Mouse (Mus musculus) heart, embryonic 15.5 days (tissue): ENCODE results near the gene BC025920. TPM values are rescaled to one million over a fixed set of nuclear protein-coding genes. Genes with fewer than 3 reads are reported as not detected.
"Not testable (repeated sequence)": the region's sequence is repeated elsewhere in the genome, so short reads cannot be mapped to it uniquely, and the experiment has no call there.

ENCODE experiments used
- ATAC-seq: fragments of 200-750 bp; cut with Nextera tagmentation; replicated peaks from 2 replicates; pipeline ENCODE4 v1.8.0; 2017; ENCODE audit warnings: low read depth, moderate TSS enrichment; ENCODE audit not compliant: insufficient number of reproducible peaks, insufficient read depth, low FRiP score
- H3K27ac ChIP-seq: fragments of 300-500 bp; sonication (generic); 2 replicates; pipeline ENCODE4 v1.5.1; 2015; ENCODE audit warnings: mild to moderate bottlenecking, inconsistent platforms
- H3K27me3 ChIP-seq: fragments of 300-500 bp; sonication (generic); 2 replicates; pipeline ENCODE4 v1.6.1; 2015; ENCODE audit warnings: inconsistent platforms
- H3K36me3 ChIP-seq: fragments of 300-500 bp; sonication (generic); 2 replicates; pipeline ENCODE4 v1.6.1; 2015; ENCODE audit warnings: mild to moderate bottlenecking, inconsistent platforms
- H3K4me1 ChIP-seq: fragments of 300-500 bp; sonication (generic); replicated peaks from 2 replicates; pipeline ENCODE4 v1.6.1; 2015; ENCODE audit warnings: inconsistent platforms
- H3K4me2 ChIP-seq: fragments of 300-500 bp; sonication (generic); 2 replicates; pipeline ENCODE4 v1.6.1; 2015; ENCODE audit warnings: inconsistent platforms, mild to moderate bottlenecking, moderate library complexity
- H3K4me3 ChIP-seq: fragments of 300-500 bp; sonication (generic); 2 replicates; pipeline ENCODE4 v1.5.1; 2015; ENCODE audit warnings: mild to moderate bottlenecking, inconsistent platforms
- H3K9ac ChIP-seq: fragments of 300-500 bp; sonication (generic); 2 replicates; pipeline ENCODE4 v1.6.1; 2015; ENCODE audit warnings: mild to moderate bottlenecking, inconsistent platforms
- H3K9me3 ChIP-seq: fragments of 300-500 bp; sonication (generic); replicated peaks from 2 replicates; pipeline ENCODE4 v1.6.1; 2016; ENCODE audit warnings: inconsistent platforms
- WGBS: fragments of 180-500 bp; shearing (Covaris S2); methylation state at CpG from one replicate; pipeline ENCODE4 v1.1.7; 2015; ENCODE audit warnings: mixed read lengths; 5-methylcytosine and 5-hydroxymethylcytosine counted together
- polyA plus RNA-seq: library from polyadenylated mRNA; unstranded; fragments of >200 nt; fragmentation: Nextera tagmentation; extraction: Ambion mirVana; gene quantifications from 2 replicates; pipeline ENCODE4 v1.2.1, GENCODE M21; 2015

Gene BC025920
- polyA plus RNA-seq, 1 experiment from 2014 or later, result 0.72 TPM

- H3K27me3 ChIP-seq, result no peaks in the 10 kb centered on the region
- H3K27ac ChIP-seq, result no peak overlapping the region
- WGBS, result 87% methylated on average over 4 of the region's 4 CpGs
- no peaks in the 10 kb centered on the region for H3K36me3 ChIP-seq
- ATAC-seq, result no peak
- H3K4me2 ChIP-seq, result no peak overlapping the region
- H3K9me3 ChIP-seq, result no peaks in the 10 kb centered on the region
- H3K4me1 ChIP-seq, result peaks cover 34% of the 10 kb centered on the region
- no peak overlapping the region for H3K4me3 ChIP-seq
- H3K9ac ChIP-seq, result no peak overlapping the region
Measured at GRCm38 (mm10) chr10:81645391-81645790, 39.3 kb downstream of the BC025920 start.

GRCm38 (mm10) chr10:81646015-81646555, 40.0 kb downstream of the BC025920 start:
- peaks cover 31% of the 10 kb centered on the region for H3K4me1 ChIP-seq
- 74% methylated on average over 7 of the region's 7 CpGs for WGBS
- no peak overlapping the region for H3K9ac ChIP-seq
- no peaks in the 10 kb centered on the region for H3K36me3 ChIP-seq
- H3K4me3 ChIP-seq, result no peak overlapping the region
- no peak for ATAC-seq
- no peak overlapping the region for H3K4me2 ChIP-seq
- H3K9me3 ChIP-seq, result no peaks in the 10 kb centered on the region
- no peak overlapping the region for H3K27ac ChIP-seq
- no peaks in the 10 kb centered on the region for H3K27me3 ChIP-seq

GRCm38 (mm10) chr10:81648803-81649775, 43.0 kb downstream of the BC025920 start, which contains the start of gene Gm10778:
TSS of gene Gm10778 (plus strand) at chr10:81649059.
- Histone ChIP-seq H3K4me2 (peak within 1 kb of the TSS; percentile 70), H3K27ac (peak within 1 kb of the TSS; percentile 86), H3K9ac (peak within 1 kb of the TSS; percentile 71), H3K4me3 (peak within 1 kb of the TSS; percentile 61)
- H3K27me3 ChIP-seq, H3K9me3 ChIP-seq, H3K36me3 ChIP-seq, H3K4me1 ChIP-seq: not testable (repeated sequence)
- 2% methylated on average over 34 of the region's 52 CpGs for whole genome bisulfite sequencing
- ATAC-seq, result peak; percentile 89

GRCm38 (mm10) chr10:81655178-81655577, 49.1 kb downstream of the BC025920 start:
- H3K4me1 ChIP-seq, result peaks cover 1% of the 10 kb centered on the region; the same call in 1 of the 2 replicates
- H3K4me2 ChIP-seq, result no peak overlapping the region
- no peak overlapping the region for H3K27ac ChIP-seq
- H3K9me3 ChIP-seq, result 0 out of 2 replicates have a peak, but pooled peaks cover 12% of the 10 kb centered on the region
- 95% methylated on average over 10 of the region's 10 CpGs for WGBS
- H3K9ac ChIP-seq, result no peak overlapping the region
- H3K4me3 ChIP-seq, result no peak overlapping the region
- ATAC-seq, result no peak
- peaks cover 15% of the 10 kb centered on the region for H3K36me3 ChIP-seq
- no peaks in the 10 kb centered on the region for H3K27me3 ChIP-seq

- no peak for ATAC-seq
- no peak overlapping the region for H3K4me2 ChIP-seq
- H3K4me1 ChIP-seq, result no peaks in the 10 kb centered on the region
- no peak overlapping the region for H3K27ac ChIP-seq
- no peaks in the 10 kb centered on the region for H3K27me3 ChIP-seq
- H3K9ac ChIP-seq, result no peak overlapping the region
- peaks cover 15% of the 10 kb centered on the region for H3K36me3 ChIP-seq
- WGBS, result 95% methylated on average over 2 of the region's 2 CpGs
- 0 out of 2 replicates have a peak, but pooled peaks cover 12% of the 10 kb centered on the region for H3K9me3 ChIP-seq
- H3K4me3 ChIP-seq, result no peak overlapping the region
Measured at GRCm38 (mm10) chr10:81656174-81656573, 50.1 kb downstream of the BC025920 start.

Other genes starting within 250 kb of the BC025920 start
- 11.7 and 22.3 TPM in 2 replicates for gene Mfsd12, start 248.8 kb upstream of the BC025920 start, polyA plus RNA-seq
- gene 4930404N11Rik, start 240.5 kb upstream of the BC025920 start, polyA plus RNA-seq, result 0.81 and 2.2 TPM in 2 replicates
- gene Fzr1, start 227.8 kb upstream of the BC025920 start, polyA plus RNA-seq, result 66.5 and 84.1 TPM in 2 replicates
- gene Dohh, start 221.8 kb upstream of the BC025920 start, polyA plus RNA-seq, result 65.2 and 79.9 TPM in 2 replicates
- gene Gm48551, start 221.8 kb upstream of the BC025920 start, polyA plus RNA-seq, result 2.2 and 2.3 TPM in 2 replicates
- 0.84 and 0.91 TPM in 2 replicates for gene Gm48552, start 217.3 kb upstream of the BC025920 start, polyA plus RNA-seq
- 3.9 and 4.1 TPM in 2 replicates for gene Smim24, start 213.2 kb upstream of the BC025920 start, polyA plus RNA-seq
- 60.9 and 71.2 TPM in 2 replicates for gene Nfic, start 150.6 kb upstream of the BC025920 start, polyA plus RNA-seq
- 0.08 and 0.41 TPM in 2 replicates for gene Celf5, start 123.6 kb upstream of the BC025920 start, polyA plus RNA-seq
- gene Ncln, start 109.9 kb upstream of the BC025920 start, polyA plus RNA-seq, result 43.6 and 63.4 TPM in 2 replicates
- 0.47 and 1.5 TPM in 2 replicates for gene S1pr4, start 106.1 kb upstream of the BC025920 start, polyA plus RNA-seq
- gene Gna15, start 82.0 kb upstream of the BC025920 start, polyA plus RNA-seq, result 0.64 and 1.6 TPM in 2 replicates
- gene Gna11, start 61.1 kb upstream of the BC025920 start, polyA plus RNA-seq, result 52.1 and 64.1 TPM in 2 replicates
- 650 and 761 TPM in 2 replicates for gene Aes, start 46.8 kb upstream of the BC025920 start, polyA plus RNA-seq
- gene Tle2, start 31.7 kb upstream of the BC025920 start, polyA plus RNA-seq, result 23.6 and 29.3 TPM in 2 replicates
- 23.9 and 30.5 TPM in 2 replicates for gene Tle6, start 5.2 kb upstream of the BC025920 start, polyA plus RNA-seq
- 20.8 and 26.7 TPM in 2 replicates for gene Sirt6, start 21.5 kb downstream of the BC025920 start, polyA plus RNA-seq
- gene Ankrd24, start 22.3 kb downstream of the BC025920 start, polyA plus RNA-seq, result 12.3 and 13.7 TPM in 2 replicates
- 2.8 and 2.9 TPM in 2 replicates for gene Gm10778, start 42.8 kb downstream of the BC025920 start, polyA plus RNA-seq
- gene Zfp433, start 98.6 kb downstream of the BC025920 start, polyA plus RNA-seq, result 8.3 and 10.9 TPM in 2 replicates
- gene Gm3055, start 164.9 kb downstream of the BC025920 start, polyA plus RNA-seq, result 3.9 and 4.6 TPM in 2 replicates
- 1.2 and 2.2 TPM in 2 replicates for gene Gm4767, start 205.9 kb downstream of the BC025920 start, polyA plus RNA-seq